Mouse (Mus musculus): ENCODE measurements around the gene Cpe. TPM values are rescaled to one million over a fixed set of nuclear protein-coding genes. Genes with fewer than 3 reads are reported as not detected.

Gene Cpe
- total and polyA plus RNA-seq, 3 experiments: not detected

GRCm38 (mm10) chr8:64624603-64625037 lies 68.2 kb downstream of the Cpe start:
- Histone ChIP-seq H3K4me3 (ENCODE audit: control insufficient read depth in 1 of 2, insufficient read depth in 1 of 2, low read depth in 2 of 2, low read length in 2 of 2) (no peak overlapping the region), H3K9ac (ENCODE audit: control insufficient read depth, low read depth, low read length, poor library complexity, severe bottlenecking) (no peak overlapping the region), H3K27me3 (ENCODE audit: control insufficient read depth in 1 of 2, insufficient read depth in 2 of 2, low read length in 2 of 2) (no peaks in the 10 kb centered on the region; a peak in 1 of 4 replicates), H3K79me2 (ENCODE audit: control insufficient read depth, insufficient read depth, low read length, poor library complexity) (no peaks in the 10 kb centered on the region), H3K36me3 (ENCODE audit: control insufficient read depth in 1 of 2, insufficient read depth in 2 of 2, low read length in 2 of 2) (no peaks in the 10 kb centered on the region), H3K27ac (ENCODE audit: control insufficient read depth, low read depth, low read length) (no peak overlapping the region), H3K9me3 (replicated peaks; ENCODE audit: insufficient read depth, low read length) (no peaks in the 10 kb centered on the region), H3K4me1 (ENCODE audit: control insufficient read depth in 1 of 2, insufficient read depth in 2 of 2, low read length in 2 of 2) (no peaks in the 10 kb centered on the region)
- DNase-seq (ENCODE audit: low read depth, low spot score): no peak
- no peak for TF ChIP-seq CHD1 (IDR thresholded peaks at IDR 0.05; ENCODE audit: low read depth, low read length)
- TF ChIP-seq NRF1 (IDR thresholded peaks at IDR 0.05; ENCODE audit: insufficient read depth, low read depth, low read length, poor library complexity, severe bottlenecking): no peak
- TF ChIP-seq UBTF (IDR thresholded peaks at IDR 0.05; ENCODE audit: borderline replicate concordance, insufficient read depth, low read depth, low read length): no peak
- no peak for TF ChIP-seq POLR2A (IDR thresholded peaks at IDR 0.05; ENCODE audit: control insufficient read depth in 1 of 2, insufficient read depth in 1 of 2, low read depth in 1 of 2, low read length in 2 of 2, poor library complexity in 1 of 2)
- TF ChIP-seq MYC (IDR thresholded peaks at IDR 0.05; ENCODE audit: low read depth, low read length): no peak
- no peak for TF ChIP-seq KAT2A (conservative IDR thresholded peaks at IDR 0.05; ENCODE audit: low read depth, low read length)
- TF ChIP-seq ZC3H11A (IDR thresholded peaks at IDR 0.05; ENCODE audit: low read depth, low read length): no peak
- TF ChIP-seq E2F4 (IDR thresholded peaks at IDR 0.05; ENCODE audit: borderline replicate concordance, low read depth, low read length): no peak
- TF ChIP-seq SMC3 (IDR thresholded peaks at IDR 0.05; ENCODE audit: low read depth, low read length): no peak
- TF ChIP-seq GATA1 (IDR thresholded peaks at IDR 0.05; ENCODE audit: low read depth, low read length): no peak

GRCm38 (mm10) chr8:64620365-64621150 lies 72.3 kb downstream of the Cpe start:
- no peak overlapping the region for H3K27ac ChIP-seq (ENCODE audit: control insufficient read depth, low read depth, low read length)
- no peaks in the 10 kb centered on the region for H3K9me3 ChIP-seq (replicated peaks; ENCODE audit: insufficient read depth, low read length)
- no peak for DNase-seq (ENCODE audit: low read depth, low spot score)
- TF ChIP-seq POLR2AphosphoS2 (IDR thresholded peaks at IDR 0.05; ENCODE audit: low read length): no peak
- no peaks in the 10 kb centered on the region for H3K4me1 ChIP-seq (ENCODE audit: control insufficient read depth in 1 of 2, insufficient read depth in 2 of 2, low read length in 2 of 2)
- H3K9ac ChIP-seq (ENCODE audit: control insufficient read depth, low read depth, low read length, poor library complexity, severe bottlenecking): no peak overlapping the region
- H3K4me3 ChIP-seq (ENCODE audit: control insufficient read depth in 1 of 2, insufficient read depth in 1 of 2, low read depth in 2 of 2, low read length in 2 of 2): no peak overlapping the region
- no peaks in the 10 kb centered on the region; a peak in 1 of 4 replicates for H3K27me3 ChIP-seq (ENCODE audit: control insufficient read depth in 1 of 2, insufficient read depth in 2 of 2, low read length in 2 of 2)
- H3K79me2 ChIP-seq (ENCODE audit: control insufficient read depth, insufficient read depth, low read length, poor library complexity): no peaks in the 10 kb centered on the region
- no peaks in the 10 kb centered on the region for H3K36me3 ChIP-seq (ENCODE audit: control insufficient read depth in 1 of 2, insufficient read depth in 2 of 2, low read length in 2 of 2)

GRCm38 (mm10) chr8:64619661-64620060 lies 73.2 kb downstream of the Cpe start:
- Histone ChIP-seq H3K36me3 (ENCODE audit: control insufficient read depth in 1 of 2, insufficient read depth in 2 of 2, low read length in 2 of 2) (no peaks in the 10 kb centered on the region), H3K27me3 (ENCODE audit: control insufficient read depth in 1 of 2, insufficient read depth in 2 of 2, low read length in 2 of 2) (no peaks in the 10 kb centered on the region; a peak in 1 of 4 replicates), H3K9ac (ENCODE audit: control insufficient read depth, low read depth, low read length, poor library complexity, severe bottlenecking) (no peak overlapping the region), H3K4me3 (ENCODE audit: control insufficient read depth in 1 of 2, insufficient read depth in 1 of 2, low read depth in 2 of 2, low read length in 2 of 2) (no peak overlapping the region), H3K27ac (ENCODE audit: control insufficient read depth, low read depth, low read length) (no peak overlapping the region), H3K9me3 (replicated peaks; ENCODE audit: insufficient read depth, low read length) (no peaks in the 10 kb centered on the region), H3K79me2 (ENCODE audit: control insufficient read depth, insufficient read depth, low read length, poor library complexity) (no peaks in the 10 kb centered on the region), H3K4me1 (ENCODE audit: control insufficient read depth in 1 of 2, insufficient read depth in 2 of 2, low read length in 2 of 2) (no peaks in the 10 kb centered on the region)
- DNase-seq (ENCODE audit: low read depth, low spot score): no peak
- TF ChIP-seq CTCF (IDR thresholded peaks at IDR 0.05 in 2 of 3, conservative IDR thresholded peaks at IDR 0.05 in 1 of 3; ENCODE audit: control insufficient read depth in 1 of 3, insufficient read depth in 1 of 3, low read depth in 2 of 3, low read length in 3 of 3, poor library complexity in 1 of 3, severe bottlenecking in 1 of 3) (no peak), ZNF384 (IDR thresholded peaks at IDR 0.05; ENCODE audit: low read depth, low read length) (no peak), GATA1 (IDR thresholded peaks at IDR 0.05; ENCODE audit: low read depth, low read length) (no peak), ETS1 (IDR thresholded peaks at IDR 0.05; ENCODE audit: low read depth, low read length) (no peak), MYC (IDR thresholded peaks at IDR 0.05; ENCODE audit: low read depth, low read length) (no peak), CHD1 (IDR thresholded peaks at IDR 0.05; ENCODE audit: low read depth, low read length) (no peak), EP300 (IDR thresholded peaks at IDR 0.05; ENCODE audit: low read depth in 1 of 2, low read length in 2 of 2) (no peak), MEF2A (IDR thresholded peaks at IDR 0.05; ENCODE audit: extremely low read depth, insufficient replicate concordance, low read depth, low read length, poor library complexity, severe bottlenecking) (no peak), ZKSCAN1 (IDR thresholded peaks at IDR 0.05; ENCODE audit: low read depth, low read length) (no peak), MXI1 (IDR thresholded peaks at IDR 0.05; ENCODE audit: low read depth, low read length) (no peak), POLR2AphosphoS5 (IDR thresholded peaks at IDR 0.05; ENCODE audit: borderline replicate concordance, low read depth, low read length) (no peak), E2F4 (IDR thresholded peaks at IDR 0.05; ENCODE audit: borderline replicate concordance, low read depth, low read length) (no peak), BHLHE40 (IDR thresholded peaks at IDR 0.05; ENCODE audit: borderline replicate concordance, low read depth, low read length) (no peak), HCFC1 (IDR thresholded peaks at IDR 0.05; ENCODE audit: low read depth, low read length) (no peak)

Measured in MEL (cell line).